Mouse (Mus musculus) MEL (cell line): ENCODE results near the gene Cfap44. TPM values are rescaled to one million over a fixed set of nuclear protein-coding genes. Genes with fewer than 3 reads are reported as not detected.

Experiments used
- DNase-seq: peaks from one replicate; pipeline ENCODE4 v3.0.0; 2011; ENCODE audit warnings: low read depth, low spot score
- H3K27ac ChIP-seq: 2 replicates; pipeline ENCODE4 v1.5.1; 2012; ENCODE audit warnings: low read depth, mild to moderate bottlenecking, control low read depth, low read length, moderate library complexity; ENCODE audit not compliant: control insufficient read depth
- H3K27me3 ChIP-seq, 2 experiments: fragments of 150-350 bp in 1 of 2; sonication (generic) in 1 of 2; 2 replicates each; pipeline ENCODE4 v1.6.1; 2012; ENCODE audit warnings: low read length in 2 of 2, mild to moderate bottlenecking in 2 of 2, improper control_type of control experiment in 1 of 2, moderate library complexity in 1 of 2; ENCODE audit not compliant: insufficient read depth in 2 of 2, control insufficient read depth in 1 of 2
- H3K36me3 ChIP-seq, 2 experiments: 2 replicates each; pipeline ENCODE4 v1.6.1; 2012 to 2014; ENCODE audit warnings: low read length in 2 of 2, improper control_type of control experiment in 1 of 2, inconsistent platforms in 1 of 2, mild to moderate bottlenecking in 1 of 2; ENCODE audit not compliant: insufficient read depth in 2 of 2, control insufficient read depth in 1 of 2
- H3K4me1 ChIP-seq, 2 experiments: fragments of 150-350 bp in 1 of 2; sonication (generic) in 1 of 2; 2 replicates each; pipeline ENCODE4 v1.6.1; 2012; ENCODE audit warnings: low read length in 2 of 2, improper control_type of control experiment in 1 of 2, mild to moderate bottlenecking in 1 of 2; ENCODE audit not compliant: insufficient read depth in 2 of 2, control insufficient read depth in 1 of 2
- H3K4me3 ChIP-seq, 2 experiments: fragments of 150-350 bp in 1 of 2; sonication (generic) in 1 of 2; 2 replicates each; pipeline ENCODE4 v1.5.1; 2012; ENCODE audit warnings: low read depth in 2 of 2, low read length in 2 of 2, mild to moderate bottlenecking in 2 of 2, moderate library complexity in 2 of 2, control low read depth in 1 of 2, improper control_type of control experiment in 1 of 2; ENCODE audit not compliant: control insufficient read depth in 1 of 2, insufficient read depth in 1 of 2
- H3K79me2 ChIP-seq: 2 replicates; pipeline ENCODE4 v1.6.1; 2012; ENCODE audit warnings: mild to moderate bottlenecking, low read length, moderate library complexity; ENCODE audit not compliant: control insufficient read depth, poor library complexity, insufficient read depth
- H3K9ac ChIP-seq: 2 replicates; pipeline ENCODE4 v1.6.1; 2012; ENCODE audit warnings: low read depth, mild to moderate bottlenecking, control low read depth, low read length, moderate library complexity; ENCODE audit not compliant: control insufficient read depth, poor library complexity, severe bottlenecking
- H3K9me3 ChIP-seq: fragments of 150-350 bp; sonication (generic); replicated peaks from 2 replicates; pipeline ENCODE4 v1.6.1; 2012; ENCODE audit warnings: mild to moderate bottlenecking, low read length, improper control_type of control experiment, moderate library complexity; ENCODE audit not compliant: insufficient read depth
- BHLHE40 ChIP-seq: IDR thresholded peaks from 2 replicates; pipeline ENCODE4 v1.6.1; 2012; ENCODE audit warnings: low read depth, mild to moderate bottlenecking, inconsistent platforms, low read length, improper control_type of control experiment, borderline replicate concordance
- CHD2 ChIP-seq: IDR thresholded peaks from 2 replicates; pipeline ENCODE4 v1.6.1; 2011; ENCODE audit warnings: low read length, improper control_type of control experiment
- E2F4 ChIP-seq: IDR thresholded peaks from 2 replicates; pipeline ENCODE4 v1.6.1; 2011; ENCODE audit warnings: low read depth, low read length, improper control_type of control experiment, borderline replicate concordance
- ELF1 ChIP-seq: IDR thresholded peaks from 2 replicates; pipeline ENCODE4 v1.6.1; 2014; ENCODE audit warnings: low read depth, mild to moderate bottlenecking, inconsistent platforms, low read length, improper control_type of control experiment, moderate library complexity
- ETS1 ChIP-seq: IDR thresholded peaks from 2 replicates; pipeline ENCODE4 v1.6.1; 2012; ENCODE audit warnings: low read depth, mild to moderate bottlenecking, inconsistent platforms, low read length, improper control_type of control experiment, moderate library complexity
- GABPA ChIP-seq: IDR thresholded peaks from 2 replicates; pipeline ENCODE4 v1.6.1; 2012; ENCODE audit warnings: low read depth, mild to moderate bottlenecking, inconsistent platforms, low read length, improper control_type of control experiment, moderate library complexity
- GATA1 ChIP-seq: IDR thresholded peaks from 2 replicates; pipeline ENCODE4 v1.6.1; 2011; ENCODE audit warnings: low read depth, low read length, improper control_type of control experiment
- HCFC1 ChIP-seq: IDR thresholded peaks from 2 replicates; pipeline ENCODE4 v1.6.1; 2012; ENCODE audit warnings: low read depth, mild to moderate bottlenecking, inconsistent platforms, low read length, improper control_type of control experiment, moderate library complexity
- KAT2A ChIP-seq: conservative IDR thresholded peaks from 2 replicates; pipeline ENCODE4 v1.6.1; 2012; ENCODE audit warnings: low read depth, low read length, improper control_type of control experiment, inconsistent platforms
- MXI1 ChIP-seq: IDR thresholded peaks from 2 replicates; pipeline ENCODE4 v1.6.1; 2011; ENCODE audit warnings: mild to moderate bottlenecking, low read depth, low read length, improper control_type of control experiment
- NRF1 ChIP-seq: IDR thresholded peaks from 2 replicates; pipeline ENCODE4 v1.6.1; 2014; ENCODE audit warnings: low read depth, mild to moderate bottlenecking, inconsistent platforms, low read length, improper control_type of control experiment, moderate library complexity; ENCODE audit not compliant: poor library complexity, insufficient read depth, severe bottlenecking
- POLR2A ChIP-seq, 2 experiments: IDR thresholded peaks; 2 replicates each; pipeline ENCODE4 v1.6.1; 2011 to 2012; ENCODE audit warnings: low read length in 2 of 2, mild to moderate bottlenecking in 2 of 2, control low read depth in 1 of 2, improper control_type of control experiment in 1 of 2, low read depth in 1 of 2, moderate library complexity in 1 of 2; ENCODE audit not compliant: control insufficient read depth in 1 of 2, insufficient read depth in 1 of 2, poor library complexity in 1 of 2
- POLR2AphosphoS2 ChIP-seq: IDR thresholded peaks from 2 replicates; pipeline ENCODE4 v1.6.1; 2011; ENCODE audit warnings: low read length, improper control_type of control experiment
- RAD21 ChIP-seq: IDR thresholded peaks from 2 replicates; pipeline ENCODE4 v1.6.1; 2011; ENCODE audit warnings: mild to moderate bottlenecking, low read depth, low read length, improper control_type of control experiment
- RCOR1 ChIP-seq: IDR thresholded peaks from 2 replicates; pipeline ENCODE4 v1.6.1; 2012; ENCODE audit warnings: low read depth, mild to moderate bottlenecking, inconsistent platforms, low read length, improper control_type of control experiment
- SIN3A ChIP-seq: IDR thresholded peaks from 2 replicates; pipeline ENCODE4 v1.6.1; 2012; ENCODE audit warnings: low read length, improper control_type of control experiment, inconsistent platforms
- SMC3 ChIP-seq: IDR thresholded peaks from 2 replicates; pipeline ENCODE4 v1.6.1; 2011; ENCODE audit warnings: low read depth, low read length, improper control_type of control experiment
- TAL1 ChIP-seq: IDR thresholded peaks from 2 replicates; pipeline ENCODE4 v1.6.1; 2012; ENCODE audit warnings: mild to moderate bottlenecking, inconsistent platforms, low read length, moderate library complexity, mixed read lengths
- TBP ChIP-seq: IDR thresholded peaks from 2 replicates; pipeline ENCODE4 v1.8.0; 2011; ENCODE audit warnings: low read depth, low read length, improper control_type of control experiment
- USF1 ChIP-seq: IDR thresholded peaks from 2 replicates; pipeline ENCODE4 v1.6.1; 2014; ENCODE audit warnings: low read depth, mild to moderate bottlenecking, inconsistent platforms, low read length, improper control_type of control experiment, moderate library complexity
- ZKSCAN1 ChIP-seq: IDR thresholded peaks from 2 replicates; pipeline ENCODE4 v1.6.1; 2012; ENCODE audit warnings: low read depth, mild to moderate bottlenecking, inconsistent platforms, low read length, improper control_type of control experiment, moderate library complexity
- ZNF384 ChIP-seq: IDR thresholded peaks from 2 replicates; pipeline ENCODE4 v1.6.1; 2012; ENCODE audit warnings: low read depth, mild to moderate bottlenecking, inconsistent platforms, low read length, improper control_type of control experiment
- polyA plus RNA-seq, 2 experiments: library from polyadenylated mRNA; stranded (reverse) in 1 of 2; unstranded in 1 of 2; fragments of >175 nt in 1 of 2; fragments of >200 nt in 1 of 2; gene quantifications; 2 replicates each; pipeline versions ENCODE4 v1.2.1 to v1.2.4; 2012; ENCODE audit warnings: low replicate concordance in 2 of 2, low read depth in 1 of 2; ENCODE audit not compliant: insufficient read length in 2 of 2, insufficient read depth in 1 of 2, missing spikeins in 1 of 2
- total RNA-seq: library from RNA; depleted of rRNA; stranded (reverse); fragments of 300-350 nt; gene quantifications from 2 replicates; pipeline ENCODE4 v1.2.3, GENCODE M21; 2012

Cfap44 gene
- total and polyA plus RNA-seq, 3 experiments: not detected

DNA sequence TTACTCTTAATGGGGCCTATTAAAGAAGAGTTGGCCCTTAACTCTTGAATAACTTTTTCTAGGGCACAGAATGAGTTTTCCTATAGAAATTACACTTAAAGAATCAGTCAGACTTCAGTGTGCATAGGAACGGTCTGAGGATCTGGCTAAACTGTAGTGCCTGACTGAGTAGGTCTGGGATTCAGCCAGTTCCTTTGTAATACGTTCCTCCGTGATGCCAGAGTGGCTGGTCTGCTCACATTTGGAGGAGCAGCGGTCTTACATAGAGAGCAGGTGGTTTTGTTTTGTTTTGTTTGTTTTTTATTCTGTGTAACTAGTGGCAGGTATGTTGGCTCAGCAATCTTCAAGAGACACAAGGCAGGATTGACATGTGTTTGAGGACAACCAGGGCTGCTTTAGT is 14.6 kb upstream of the Cfap44 start:
- Histone ChIP-seq H3K9ac (no peak overlapping the region), H3K79me2 (no peaks in the 10 kb centered on the region), H3K4me1 (no peaks in the 10 kb centered on the region; a peak in 2 of 4 replicates), H3K27me3 (no peaks in the 10 kb centered on the region), H3K9me3 (no peaks in the 10 kb centered on the region), H3K4me3 (no peak overlapping the region), H3K27ac (no peak overlapping the region), H3K36me3 (peaks cover 2 to 3% of the 10 kb centered on the region in 2 experiments; a peak in 3 of 4 replicates)
- DNase-seq: no peak
- no peak for TF ChIP-seq HCFC1
- no peak for TF ChIP-seq SIN3A
- no peak for TF ChIP-seq TBP
- TF ChIP-seq ETS1: no peak
- no peak for TF ChIP-seq USF1
- no peak for TF ChIP-seq ZKSCAN1
- no peak for TF ChIP-seq E2F4
- TF ChIP-seq POLR2AphosphoS2: no peak
- TF ChIP-seq NRF1: no peak
- TF ChIP-seq GATA1: no peak
- TF ChIP-seq MXI1: no peak
- TF ChIP-seq SMC3: no peak
- no peak for TF ChIP-seq TAL1
- no peak for TF ChIP-seq ELF1
- no peak for TF ChIP-seq RAD21
- no peak for TF ChIP-seq CHD2
- no peak for TF ChIP-seq ZNF384
- TF ChIP-seq RCOR1: no peak
- no peak for TF ChIP-seq GABPA
- no peak for TF ChIP-seq POLR2A (IDR thresholded peaks at IDR 0.05; ENCODE audit: control insufficient read depth in 1 of 2, insufficient read depth in 1 of 2, low read depth in 1 of 2, low read length in 2 of 2, poor library complexity in 1 of 2)

DNA sequence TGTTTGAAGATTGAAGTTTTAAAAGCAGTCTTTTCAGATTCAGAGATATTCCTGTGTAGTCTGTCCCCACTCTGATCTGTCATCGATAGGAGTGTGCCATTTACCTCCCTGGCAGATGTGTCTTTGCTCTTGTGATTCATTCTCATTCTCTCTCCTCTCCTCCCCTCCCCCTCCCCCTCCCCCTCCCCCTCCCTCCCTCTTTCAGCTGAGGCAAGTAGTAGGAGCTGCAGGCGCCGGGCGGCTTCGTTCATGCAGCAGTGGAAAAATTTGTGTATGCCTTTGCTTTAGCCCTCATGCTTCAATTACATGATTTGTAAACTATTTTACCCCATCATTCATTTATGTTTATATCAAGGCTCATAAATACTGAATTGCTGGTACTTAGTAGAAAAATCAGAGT is 13.0 kb upstream of the Cfap44 start:
- DNase-seq: no peak
- H3K36me3 ChIP-seq: peaks cover 2 to 3% of the 10 kb centered on the region in 2 experiments; a peak in 2 of 4 replicates
- no peaks in the 10 kb centered on the region for H3K79me2 ChIP-seq
- TF ChIP-seq BHLHE40: no peak
- TF ChIP-seq KAT2A: no peak
- no peaks in the 10 kb centered on the region for H3K9me3 ChIP-seq
- H3K4me3 ChIP-seq: no peak overlapping the region
- no peaks in the 10 kb centered on the region for H3K27me3 ChIP-seq
- H3K4me1 ChIP-seq: no peaks in the 10 kb centered on the region; a peak in 2 of 4 replicates
- no peak overlapping the region for H3K27ac ChIP-seq
- H3K9ac ChIP-seq: no peak overlapping the region
